Mouse (Mus musculus): Measurements from ENCODE around the gene A930018P22Rik. TPM values are rescaled to one million over a fixed set of nuclear protein-coding genes. Genes with fewer than 3 reads are reported as not detected.

Gene A930018P22Rik
- polyA plus RNA-seq, 1 experiment from 2014 or later, result 0.53 TPM

GRCm38 (mm10) chr2:104153876-104154275, 31.3 kb downstream of the A930018P22Rik start:
- Histone ChIP-seq H3K36me3 (ENCODE audit: control insufficient read depth, insufficient read depth, low read length) (no peaks in the 10 kb centered on the region), H3K4me1 (ENCODE audit: control insufficient read depth, insufficient read depth, low read length) (no peaks in the 10 kb centered on the region; the same call in 1 of the 2 replicates), H3K4me2 (no peak overlapping the region), H3K9ac (ENCODE audit: low read depth, low read length) (no peak overlapping the region), H3K27ac (ENCODE audit: low read depth, low read length) (no peak overlapping the region), H3K9me3 (replicated peaks; ENCODE audit: control insufficient read depth, low read length) (no peaks in the 10 kb centered on the region), H3K27me3 (ENCODE audit: control insufficient read depth, insufficient read depth, low read length) (no peaks in the 10 kb centered on the region), H3K4me3 (ENCODE audit: low read depth, low read length) (no peak overlapping the region)
- 84% methylated on average over 3 of the region's 3 CpGs for WGBS (ENCODE audit: insufficient replicate concordance)
- ATAC-seq (replicated peaks; ENCODE audit: insufficient number of reproducible peaks, low FRiP score, low TSS enrichment), result no peak

- Histone ChIP-seq H3K36me3 (ENCODE audit: control insufficient read depth, insufficient read depth, low read length) (no peaks in the 10 kb centered on the region), H3K9me3 (replicated peaks; ENCODE audit: control insufficient read depth, low read length) (no peaks in the 10 kb centered on the region), H3K4me3 (ENCODE audit: low read depth, low read length) (no peak overlapping the region), H3K4me2 (no peak overlapping the region), H3K27ac (ENCODE audit: low read depth, low read length) (no peak overlapping the region), H3K9ac (ENCODE audit: low read depth, low read length) (no peak overlapping the region), H3K27me3 (ENCODE audit: control insufficient read depth, insufficient read depth, low read length) (no peaks in the 10 kb centered on the region), H3K4me1 (ENCODE audit: control insufficient read depth, insufficient read depth, low read length) (no peaks in the 10 kb centered on the region)
- no peak for ATAC-seq (replicated peaks; ENCODE audit: insufficient number of reproducible peaks, low FRiP score, low TSS enrichment)
- 80% methylated on average over 4 of the region's 4 CpGs for WGBS (ENCODE audit: insufficient replicate concordance)
Measured at GRCm38 (mm10) chr2:104157831-104158230, 35.3 kb downstream of the A930018P22Rik start.

GRCm38 (mm10) chr2:104163418-104163817, 40.8 kb downstream of the A930018P22Rik start:
- Histone ChIP-seq H3K36me3 (ENCODE audit: control insufficient read depth, insufficient read depth, low read length) (no peaks in the 10 kb centered on the region), H3K9me3 (replicated peaks; ENCODE audit: control insufficient read depth, low read length) (no peaks in the 10 kb centered on the region), H3K4me1 (ENCODE audit: control insufficient read depth, insufficient read depth, low read length) (no peaks in the 10 kb centered on the region), H3K4me3 (ENCODE audit: low read depth, low read length) (no peak overlapping the region), H3K27ac (ENCODE audit: low read depth, low read length) (no peak overlapping the region), H3K27me3 (ENCODE audit: control insufficient read depth, insufficient read depth, low read length) (no peaks in the 10 kb centered on the region), H3K4me2 (no peak overlapping the region), H3K9ac (ENCODE audit: low read depth, low read length) (no peak overlapping the region)
- no peak for ATAC-seq (replicated peaks; ENCODE audit: insufficient number of reproducible peaks, low FRiP score, low TSS enrichment)
- 68% methylated on average over 7 of the region's 7 CpGs for WGBS (ENCODE audit: insufficient replicate concordance)

GRCm38 (mm10) chr2:104163978-104164487, 41.5 kb downstream of the A930018P22Rik start:
- H3K4me2 ChIP-seq, result no peak overlapping the region
- H3K9ac ChIP-seq (ENCODE audit: low read depth, low read length), result no peak overlapping the region
- WGBS (ENCODE audit: insufficient replicate concordance), result 77% methylated on average over 4 of the region's 4 CpGs
- H3K4me3 ChIP-seq (ENCODE audit: low read depth, low read length), result no peak overlapping the region
- H3K9me3 ChIP-seq (replicated peaks; ENCODE audit: control insufficient read depth, low read length), result no peaks in the 10 kb centered on the region
- no peaks in the 10 kb centered on the region for H3K27me3 ChIP-seq (ENCODE audit: control insufficient read depth, insufficient read depth, low read length)
- no peaks in the 10 kb centered on the region for H3K36me3 ChIP-seq (ENCODE audit: control insufficient read depth, insufficient read depth, low read length)
- H3K27ac ChIP-seq (ENCODE audit: low read depth, low read length), result no peak overlapping the region
- ATAC-seq (replicated peaks; ENCODE audit: insufficient number of reproducible peaks, low FRiP score, low TSS enrichment), result no peak
- no peaks in the 10 kb centered on the region for H3K4me1 ChIP-seq (ENCODE audit: control insufficient read depth, insufficient read depth, low read length)

GRCm38 (mm10) chr2:104165631-104166030, 43.1 kb downstream of the A930018P22Rik start:
- WGBS (ENCODE audit: insufficient replicate concordance), result 73% methylated on average over 2 of the region's 2 CpGs
- H3K27ac ChIP-seq (ENCODE audit: low read depth, low read length), result no peak overlapping the region
- H3K9ac ChIP-seq (ENCODE audit: low read depth, low read length), result no peak overlapping the region
- no peaks in the 10 kb centered on the region for H3K36me3 ChIP-seq (ENCODE audit: control insufficient read depth, insufficient read depth, low read length)
- H3K9me3 ChIP-seq (replicated peaks; ENCODE audit: control insufficient read depth, low read length), result no peaks in the 10 kb centered on the region
- no peaks in the 10 kb centered on the region for H3K4me1 ChIP-seq (ENCODE audit: control insufficient read depth, insufficient read depth, low read length)
- H3K4me3 ChIP-seq (ENCODE audit: low read depth, low read length), result no peak overlapping the region
- no peaks in the 10 kb centered on the region for H3K27me3 ChIP-seq (ENCODE audit: control insufficient read depth, insufficient read depth, low read length)
- no peak for ATAC-seq (replicated peaks; ENCODE audit: insufficient number of reproducible peaks, low FRiP score, low TSS enrichment)
- no peak overlapping the region for H3K4me2 ChIP-seq

- H3K4me1 ChIP-seq (ENCODE audit: control insufficient read depth, insufficient read depth, low read length), result no peaks in the 10 kb centered on the region
- 91% methylated on average over 23 of the region's 23 CpGs for WGBS (ENCODE audit: insufficient replicate concordance)
- no peak for ATAC-seq (replicated peaks; ENCODE audit: insufficient number of reproducible peaks, low FRiP score, low TSS enrichment)
Measured at GRCm38 (mm10) chr2:104167765-104168164, 45.2 kb downstream of the A930018P22Rik start.

GRCm38 (mm10) chr2:104168186-104168896, 45.8 kb downstream of the A930018P22Rik start:
- Histone ChIP-seq H3K4me3 (ENCODE audit: low read depth, low read length) (no peak overlapping the region), H3K27me3 (ENCODE audit: control insufficient read depth, insufficient read depth, low read length) (no peaks in the 10 kb centered on the region), H3K36me3 (ENCODE audit: control insufficient read depth, insufficient read depth, low read length) (no peaks in the 10 kb centered on the region), H3K9me3 (replicated peaks; ENCODE audit: control insufficient read depth, low read length) (no peaks in the 10 kb centered on the region), H3K9ac (ENCODE audit: low read depth, low read length) (no peak overlapping the region), H3K4me2 (no peak overlapping the region), H3K4me1 (ENCODE audit: control insufficient read depth, insufficient read depth, low read length) (no peaks in the 10 kb centered on the region), H3K27ac (ENCODE audit: low read depth, low read length) (no peak overlapping the region)
- ATAC-seq (replicated peaks; ENCODE audit: insufficient number of reproducible peaks, low FRiP score, low TSS enrichment), result no peak
- WGBS (ENCODE audit: insufficient replicate concordance), result 86% methylated on average over 17 of the region's 17 CpGs

More at GRCm38 (mm10) chr2:104167765-104168164, 45.2 kb downstream of the A930018P22Rik start:
- Histone ChIP-seq H3K4me2 (no peak overlapping the region), H3K4me3 (ENCODE audit: low read depth, low read length) (no peak overlapping the region), H3K9me3 (replicated peaks; ENCODE audit: control insufficient read depth, low read length) (no peaks in the 10 kb centered on the region), H3K9ac (ENCODE audit: low read depth, low read length) (no peak overlapping the region), H3K27ac (ENCODE audit: low read depth, low read length) (no peak overlapping the region), H3K36me3 (ENCODE audit: control insufficient read depth, insufficient read depth, low read length) (no peaks in the 10 kb centered on the region), H3K27me3 (ENCODE audit: control insufficient read depth, insufficient read depth, low read length) (no peaks in the 10 kb centered on the region)

GRCm38 (mm10) chr2:104172695-104173348, 50.3 kb downstream of the A930018P22Rik start:
- Histone ChIP-seq H3K9me3 (replicated peaks; ENCODE audit: control insufficient read depth, low read length) (no peaks in the 10 kb centered on the region), H3K27ac (ENCODE audit: low read depth, low read length) (no peak overlapping the region), H3K4me3 (ENCODE audit: low read depth, low read length) (no peak overlapping the region), H3K4me2 (no peak overlapping the region), H3K9ac (ENCODE audit: low read depth, low read length) (no peak overlapping the region), H3K4me1 (ENCODE audit: control insufficient read depth, insufficient read depth, low read length) (peaks cover 17% of the 10 kb centered on the region), H3K27me3 (ENCODE audit: control insufficient read depth, insufficient read depth, low read length) (no peaks in the 10 kb centered on the region), H3K36me3 (ENCODE audit: control insufficient read depth, insufficient read depth, low read length) (no peaks in the 10 kb centered on the region)
- ATAC-seq (replicated peaks; ENCODE audit: insufficient number of reproducible peaks, low FRiP score, low TSS enrichment), result no peak
- 56% methylated on average over 11 of the region's 11 CpGs for WGBS (ENCODE audit: insufficient replicate concordance)

Data from heart, embryonic 11.5 days (tissue).